Mouse (Mus musculus) limb, embryonic 15.5 days (tissue): ENCODE measurements around the gene Cdc42bpa. TPM values are rescaled to one million over a fixed set of nuclear protein-coding genes. Genes with fewer than 3 reads are reported as not detected.

Source experiments
- ATAC-seq: fragments of 200-750 bp; cut with Nextera tagmentation; 2 replicates; pipeline ENCODE4 v1.8.0; 2017; ENCODE audit warnings: low read depth, moderate TSS enrichment; ENCODE audit not compliant: insufficient number of reproducible peaks, low FRiP score, low TSS enrichment
- H3K27ac ChIP-seq: fragments of 300-500 bp; sonication (generic); 2 replicates; pipeline ENCODE4 v1.5.1; 2015; ENCODE audit warnings: moderate library complexity, mild to moderate bottlenecking, inconsistent platforms
- H3K27me3 ChIP-seq: fragments of 300-500 bp; sonication (generic); 2 replicates; pipeline ENCODE4 v1.6.1; 2015; ENCODE audit warnings: inconsistent platforms
- H3K36me3 ChIP-seq: fragments of 300-500 bp; sonication (generic); 2 replicates; pipeline ENCODE4 v1.6.1; 2015; ENCODE audit warnings: inconsistent platforms
- H3K4me1 ChIP-seq: fragments of 300-500 bp; sonication (generic); 2 replicates; pipeline ENCODE4 v1.6.1; 2015; ENCODE audit warnings: inconsistent platforms
- H3K4me2 ChIP-seq: fragments of 300-500 bp; sonication (generic); 2 replicates; pipeline ENCODE4 v1.6.1; 2015; ENCODE audit warnings: mild to moderate bottlenecking, inconsistent platforms
- H3K4me3 ChIP-seq: fragments of 300-500 bp; sonication (generic); 2 replicates; pipeline ENCODE4 v1.5.1; 2015; ENCODE audit warnings: mild to moderate bottlenecking, inconsistent platforms
- H3K9ac ChIP-seq: fragments of 300-500 bp; sonication (generic); 2 replicates; pipeline ENCODE4 v1.6.1; 2015; ENCODE audit warnings: inconsistent platforms
- H3K9me3 ChIP-seq: fragments of 300-500 bp; sonication (generic); 2 replicates; pipeline ENCODE4 v1.6.1; 2016; ENCODE audit warnings: inconsistent platforms
- WGBS: fragments of 180-500 bp; shearing (Covaris S2); methylation state at CpG from one replicate; pipeline ENCODE4 v1.1.7; 2015; 5-methylcytosine and 5-hydroxymethylcytosine counted together
- polyA plus RNA-seq: library from polyadenylated mRNA; unstranded; fragments of >200 nt; fragmentation: Nextera tagmentation; extraction: Ambion mirVana; gene quantifications from 2 replicates; pipeline ENCODE4 v1.2.1, GENCODE M21; 2015

Cdc42bpa gene
- polyA plus RNA-seq, result 15.7 and 17.6 TPM in 2 replicates

GRCm38 (mm10) chr1:179959721-179960542 lies at the start of gene Cdc42bpa:
Cdc42bpa (plus strand) TSS chr1:179960472.
- Histone ChIP-seq H3K9ac (peak within 1 kb of the TSS; percentile 87), H3K4me2 (peak within 1 kb of the TSS; percentile 79), H3K4me3 (peak within 1 kb of the TSS; percentile 80), H3K27ac (peak within 1 kb of the TSS; percentile 95), H3K9me3 (no peaks in the 10 kb centered on the region), H3K27me3 (no peaks in the 10 kb centered on the region), H3K4me1 (peaks cover 21% of the 10 kb centered on the region), H3K36me3 (no peaks in the 10 kb centered on the region)
- peak; percentile 89 for ATAC-seq
- under 1% methylated on average over 90 of the region's 128 CpGs for WGBS

- Histone ChIP-seq H3K9me3 (no peaks in the 10 kb centered on the region), H3K27me3 (no peaks in the 10 kb centered on the region), H3K27ac (no peak overlapping the region), H3K4me2 (no peak overlapping the region), H3K4me3 (no peak overlapping the region), H3K9ac (no peak overlapping the region), H3K36me3 (no peaks in the 10 kb centered on the region), H3K4me1 (no peaks in the 10 kb centered on the region)
- ATAC-seq, result no peak
- WGBS, result 62% methylated on average over 4 of the region's 4 CpGs
Observed at GRCm38 (mm10) chr1:179913471-179913870, 46.8 kb upstream of the Cdc42bpa start.

GRCm38 (mm10) chr1:179917036-179917435 lies 43.2 kb upstream of the Cdc42bpa start:
- Histone ChIP-seq H3K4me3 (no peak overlapping the region), H3K27me3 (no peaks in the 10 kb centered on the region), H3K4me1 (no peaks in the 10 kb centered on the region), H3K36me3 (no peaks in the 10 kb centered on the region), H3K9me3 (no peaks in the 10 kb centered on the region), H3K4me2 (no peak overlapping the region), H3K27ac (no peak overlapping the region), H3K9ac (no peak overlapping the region)
- ATAC-seq, result no peak
- WGBS, result 74% methylated on average over 4 of the region's 4 CpGs

GRCm38 (mm10) chr1:179917481-179917880 lies 42.8 kb upstream of the Cdc42bpa start:
- no peak overlapping the region for H3K9ac ChIP-seq
- H3K36me3 ChIP-seq, result no peaks in the 10 kb centered on the region
- no peaks in the 10 kb centered on the region for H3K4me1 ChIP-seq
- H3K27me3 ChIP-seq, result no peaks in the 10 kb centered on the region
- no peak overlapping the region for H3K4me2 ChIP-seq
- 74% methylated on average over 11 of the region's 11 CpGs for whole genome bisulfite sequencing
- no peak for ATAC-seq
- H3K9me3 ChIP-seq, result no peaks in the 10 kb centered on the region
- no peak overlapping the region for H3K27ac ChIP-seq
- H3K4me3 ChIP-seq, result no peak overlapping the region

GRCm38 (mm10) chr1:179919656-179920436 lies 40.4 kb upstream of the Cdc42bpa start:
- WGBS, result 77% methylated on average over 8 of the region's 8 CpGs
- no peak overlapping the region for H3K27ac ChIP-seq
- H3K4me1 ChIP-seq, result peaks cover 3% of the 10 kb centered on the region; the same call in 1 of the 2 replicates
- no peak for ATAC-seq
- no peaks in the 10 kb centered on the region for H3K9me3 ChIP-seq
- H3K36me3 ChIP-seq, result no peaks in the 10 kb centered on the region
- no peak overlapping the region for H3K9ac ChIP-seq
- no peaks in the 10 kb centered on the region for H3K27me3 ChIP-seq
- no peak overlapping the region for H3K4me2 ChIP-seq
- H3K4me3 ChIP-seq, result no peak overlapping the region

- H3K27ac ChIP-seq, result no peak overlapping the region
- 0 out of 2 replicates have a peak, but pooled peaks have one; percentile 7 for ATAC-seq
- WGBS, result 61% methylated on average over 10 of the region's 10 CpGs
Observed at GRCm38 (mm10) chr1:179923661-179924405, 36.4 kb upstream of the Cdc42bpa start.

GRCm38 (mm10) chr1:179926240-179926639 lies 34.0 kb upstream of the Cdc42bpa start:
- H3K27ac ChIP-seq, result no peak overlapping the region
- H3K9me3 ChIP-seq, result no peaks in the 10 kb centered on the region
- ATAC-seq, result no peak
- no peaks in the 10 kb centered on the region for H3K27me3 ChIP-seq
- no peak overlapping the region for H3K4me2 ChIP-seq
- H3K9ac ChIP-seq, result no peak overlapping the region
- H3K4me3 ChIP-seq, result no peak overlapping the region
- no peaks in the 10 kb centered on the region for H3K36me3 ChIP-seq
- 74% methylated on average over 6 of the region's 6 CpGs for WGBS
- H3K4me1 ChIP-seq, result peaks cover 3% of the 10 kb centered on the region; the same call in 1 of the 2 replicates

More at GRCm38 (mm10) chr1:179923661-179924405, 36.4 kb upstream of the Cdc42bpa start:
- Histone ChIP-seq H3K9me3 (no peaks in the 10 kb centered on the region), H3K36me3 (no peaks in the 10 kb centered on the region), H3K4me3 (no peak overlapping the region), H3K27me3 (no peaks in the 10 kb centered on the region), H3K9ac (no peak overlapping the region), H3K4me1 (peaks cover 3% of the 10 kb centered on the region; the same call in 1 of the 2 replicates), H3K4me2 (no peak overlapping the region)

GRCm38 (mm10) chr1:179927102-179927501 lies 33.2 kb upstream of the Cdc42bpa start:
- Histone ChIP-seq H3K9me3 (no peaks in the 10 kb centered on the region), H3K27ac (no peak overlapping the region), H3K4me2 (no peak overlapping the region), H3K4me1 (peaks cover 3% of the 10 kb centered on the region; the same call in 1 of the 2 replicates), H3K27me3 (no peaks in the 10 kb centered on the region), H3K9ac (no peak overlapping the region), H3K4me3 (no peak overlapping the region), H3K36me3 (no peaks in the 10 kb centered on the region)
- no peak for ATAC-seq
- WGBS, result 79% methylated on average over 6 of the region's 6 CpGs

GRCm38 (mm10) chr1:179928822-179929221 lies 31.4 kb upstream of the Cdc42bpa start:
- no peak for ATAC-seq
- Histone ChIP-seq H3K9me3 (no peaks in the 10 kb centered on the region), H3K9ac (no peak overlapping the region), H3K27me3 (no peaks in the 10 kb centered on the region), H3K4me2 (no peak overlapping the region), H3K4me1 (peaks cover 2% of the 10 kb centered on the region; the same call in 1 of the 2 replicates), H3K4me3 (no peak overlapping the region), H3K27ac (no peak overlapping the region), H3K36me3 (no peaks in the 10 kb centered on the region)
- WGBS, result 60% methylated on average over 7 of the region's 7 CpGs

- no peak for ATAC-seq
- WGBS, result 74% methylated on average over 3 of the region's 3 CpGs
Observed at GRCm38 (mm10) chr1:179931247-179931646, 29.0 kb upstream of the Cdc42bpa start.

GRCm38 (mm10) chr1:179934064-179934463 lies 26.2 kb upstream of the Cdc42bpa start:
- Histone ChIP-seq H3K36me3 (no peaks in the 10 kb centered on the region), H3K4me3 (no peak overlapping the region), H3K4me1 (no peaks in the 10 kb centered on the region), H3K27ac (no peak overlapping the region), H3K9ac (no peak overlapping the region), H3K27me3 (no peaks in the 10 kb centered on the region), H3K9me3 (no peaks in the 10 kb centered on the region), H3K4me2 (no peak overlapping the region)
- WGBS, result 86% methylated on average over 3 of the region's 3 CpGs
- no peak for ATAC-seq

More at GRCm38 (mm10) chr1:179931247-179931646, 29.0 kb upstream of the Cdc42bpa start:
- H3K4me1 ChIP-seq, result no peaks in the 10 kb centered on the region
- H3K4me3 ChIP-seq, result no peak overlapping the region
- H3K4me2 ChIP-seq, result no peak overlapping the region
- no peaks in the 10 kb centered on the region for H3K27me3 ChIP-seq
- H3K9ac ChIP-seq, result no peak overlapping the region
- no peaks in the 10 kb centered on the region for H3K9me3 ChIP-seq
- H3K27ac ChIP-seq, result no peak overlapping the region
- H3K36me3 ChIP-seq, result no peaks in the 10 kb centered on the region
